Mouse (Mus musculus) retina, embryonic 14.5 days (tissue): ENCODE results near the gene Spata16.

ENCODE experiments used
- DNase-seq: peaks from one replicate; pipeline ENCODE4 v3.0.0-alpha.2; 2015; ENCODE audit warnings: low spot score

The Spata16 gene

GRCm38 (mm10) chr3:26970529-26970928 lies 333.1 kb downstream of the Spata16 start:
- DNase-seq = no peak

- no peak for DNase-seq
Observed at GRCm38 (mm10) chr3:26971276-26971675, 333.9 kb downstream of the Spata16 start.

DNA sequence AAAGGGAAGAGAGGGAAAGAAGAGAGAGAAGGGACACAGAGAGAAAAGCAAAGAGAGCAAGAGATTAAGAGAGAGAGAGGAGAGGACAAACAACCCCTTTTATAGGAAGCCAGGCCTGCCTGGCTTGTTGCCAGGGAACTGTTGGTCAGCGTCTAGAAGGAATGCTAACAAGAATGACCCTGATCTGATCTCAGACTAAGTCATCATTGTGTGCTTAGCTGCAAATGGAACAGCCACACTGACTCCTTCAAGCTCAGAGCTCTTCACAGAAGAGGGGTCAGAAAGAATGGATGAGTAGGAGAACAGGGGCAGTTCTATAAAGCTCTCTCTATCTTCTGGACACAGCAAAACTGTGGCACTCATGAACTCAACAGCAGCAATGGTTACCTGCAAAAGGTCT lies 334.7 kb downstream of the Spata16 start:
- DNase-seq = no peak

DNA sequence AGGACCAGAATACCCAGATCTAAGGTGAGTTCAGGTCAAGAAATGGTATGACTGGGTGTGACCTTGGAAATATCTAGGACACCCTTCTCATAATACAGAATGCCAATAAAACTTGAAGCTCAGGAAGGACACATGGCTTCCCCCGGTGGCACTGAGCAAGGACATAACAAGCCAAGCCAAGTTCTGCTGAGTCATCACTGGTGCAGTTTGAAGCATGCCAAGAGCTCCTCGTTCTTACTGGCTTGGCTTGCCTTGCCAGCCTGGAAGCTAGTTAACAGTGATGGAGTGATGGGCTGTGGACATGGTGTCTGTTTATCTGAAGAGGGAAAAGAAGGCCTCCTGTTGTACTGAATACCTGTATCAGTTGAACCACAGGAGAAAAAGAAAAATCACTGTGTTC lies 342.2 kb downstream of the Spata16 start:
- no peak for DNase-seq

- no peak for DNase-seq
Observed at GRCm38 (mm10) chr3:26980371-26980770, 343.0 kb downstream of the Spata16 start.

GRCm38 (mm10) chr3:26981979-26982623 lies 344.7 kb downstream of the Spata16 start:
- no peak for DNase-seq

DNA sequence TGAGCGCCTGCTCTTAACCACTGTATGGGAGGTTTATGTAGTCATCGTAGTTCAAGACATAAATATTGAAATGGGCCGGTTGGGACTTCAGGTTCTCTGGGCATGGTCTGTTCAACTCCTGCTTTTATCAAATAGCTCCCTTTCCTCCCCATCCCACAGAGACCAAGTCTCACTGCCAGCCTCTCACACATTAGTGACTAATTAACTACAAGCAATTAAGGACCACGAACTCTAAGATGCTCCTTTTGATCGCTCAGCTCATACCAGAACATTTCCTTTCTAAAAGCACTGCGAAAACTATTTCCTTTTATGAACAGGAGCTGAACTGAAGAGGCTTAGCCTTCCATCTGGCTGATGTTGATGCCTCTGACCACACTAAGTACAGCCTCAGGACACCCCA lies 346.3 kb downstream of the Spata16 start:
- DNase-seq = no peak

DNA sequence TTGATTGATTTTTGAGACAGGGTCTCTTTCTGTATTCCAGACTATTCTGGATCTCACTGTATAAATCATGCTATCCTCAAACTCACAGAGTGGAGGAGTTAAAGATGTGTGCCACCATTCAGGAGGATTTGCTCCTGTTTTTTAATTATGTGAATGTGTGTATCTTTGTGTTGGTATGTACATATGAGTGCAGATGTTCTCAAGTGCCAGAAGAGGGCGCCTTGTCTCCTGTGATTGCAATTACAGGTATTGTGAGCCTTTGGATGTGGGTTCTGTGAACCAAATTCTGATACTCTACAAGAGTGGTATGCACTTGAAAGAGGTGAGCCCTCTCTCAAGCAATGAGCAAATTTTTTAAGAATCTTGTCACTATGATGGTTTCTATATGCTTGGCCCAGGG lies 369.4 kb downstream of the Spata16 start:
- no peak for DNase-seq

GRCm38 (mm10) chr3:27027957-27028356 lies 390.5 kb downstream of the Spata16 start:
- no peak for DNase-seq

GRCm38 (mm10) chr3:27028526-27028925 lies 391.1 kb downstream of the Spata16 start:
- no peak for DNase-seq

DNA sequence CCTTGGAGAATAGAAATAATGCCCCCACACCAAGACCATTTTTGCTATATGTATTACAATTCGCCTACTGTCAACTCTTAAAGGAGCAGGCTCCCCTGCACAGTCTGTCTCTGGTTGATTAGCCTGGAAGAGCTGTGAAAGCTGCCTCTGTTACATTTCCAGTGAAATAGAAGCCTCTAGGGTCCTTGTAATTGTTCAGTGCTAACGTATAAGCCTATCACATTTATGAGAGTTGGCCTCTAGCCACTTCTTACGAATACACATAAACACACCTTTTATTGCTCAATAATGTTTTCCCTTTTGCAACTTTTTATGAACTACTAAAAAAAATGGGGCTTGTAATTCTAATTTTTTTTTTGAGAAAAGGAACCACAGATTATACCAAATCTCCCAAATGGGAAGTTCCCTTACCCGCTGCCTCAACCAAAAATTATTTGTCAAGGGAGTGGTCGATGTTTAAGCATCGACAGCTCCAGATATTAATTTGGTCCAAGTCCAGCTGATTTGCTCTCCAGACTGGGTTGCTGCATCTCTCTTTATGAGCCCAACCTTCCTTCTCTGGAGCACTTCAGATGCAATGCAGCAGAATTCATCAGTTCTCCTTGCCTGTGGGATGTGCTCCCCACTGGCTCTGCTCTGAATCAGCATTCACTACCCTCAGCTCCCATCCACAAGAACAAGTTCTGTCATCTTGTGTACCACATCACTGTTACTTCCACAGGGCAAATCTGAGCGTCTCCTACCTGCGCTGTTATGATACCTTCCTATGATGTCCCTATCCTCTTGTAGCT lies 392.8 kb downstream of the Spata16 start:
- no peak for DNase-seq
